Mouse (Mus musculus) limb, embryonic 14.5 days (tissue): ENCODE results near the gene Wnt3. TPM values are rescaled to one million over a fixed set of nuclear protein-coding genes. Genes with fewer than 3 reads are reported as not detected.

Source experiments
- ATAC-seq: fragments of 200-750 bp; cut with Nextera tagmentation; 2 replicates; pipeline ENCODE4 v1.8.0; 2017; ENCODE audit warnings: low read depth, moderate number of reproducible peaks, moderate TSS enrichment; ENCODE audit not compliant: low FRiP score
- DNase-seq: peaks from one replicate; pipeline ENCODE4 v3.0.0-alpha.2; 2015; ENCODE audit warnings: low spot score
- H3K27ac ChIP-seq: fragments of 300-500 bp; sonication (generic); replicated peaks from 2 replicates; pipeline ENCODE4 v1.5.1; 2014; ENCODE audit warnings: low read depth, mild to moderate bottlenecking, low read length, moderate library complexity, mixed read lengths
- H3K27me3 ChIP-seq: fragments of 300-500 bp; sonication (generic); 2 replicates; pipeline ENCODE4 v1.6.1; 2014; ENCODE audit warnings: low read length, mixed read lengths; ENCODE audit not compliant: control insufficient read depth, insufficient read depth
- H3K36me3 ChIP-seq: fragments of 300-500 bp; sonication (generic); 2 replicates; pipeline ENCODE4 v1.6.1; 2014; ENCODE audit warnings: mild to moderate bottlenecking, low read length, moderate library complexity, mixed read lengths; ENCODE audit not compliant: control insufficient read depth, insufficient read depth
- H3K4me1 ChIP-seq: fragments of 300-500 bp; sonication (generic); 2 replicates; pipeline ENCODE4 v1.6.1; 2014; ENCODE audit warnings: antibody characterized with exemption, low read length, mixed read lengths; ENCODE audit not compliant: control insufficient read depth, insufficient read depth
- H3K4me2 ChIP-seq: fragments of 300-500 bp; sonication (generic); replicated peaks from 2 replicates; pipeline ENCODE4 v1.6.1; 2014; ENCODE audit warnings: low read depth, mild to moderate bottlenecking, low read length, moderate library complexity; ENCODE audit not compliant: severe bottlenecking
- H3K4me3 ChIP-seq: fragments of 300-500 bp; sonication (generic); replicated peaks from 2 replicates; pipeline ENCODE4 v1.5.1; 2014; ENCODE audit warnings: low read length
- H3K9ac ChIP-seq: fragments of 300-500 bp; sonication (generic); 2 replicates; pipeline ENCODE4 v1.6.1; 2014; ENCODE audit warnings: mild to moderate bottlenecking, low read depth, low read length, moderate library complexity; ENCODE audit not compliant: severe bottlenecking
- H3K9me3 ChIP-seq: fragments of 300-500 bp; sonication (generic); 2 replicates; pipeline ENCODE4 v1.6.1; 2016; ENCODE audit warnings: low read length; ENCODE audit not compliant: control insufficient read depth
- POLR2A ChIP-seq: fragments of 200-500 bp; IDR thresholded peaks from 2 replicates; pipeline ENCODE4 v1.8.0; 2012; ENCODE audit warnings: inconsistent platforms, mild to moderate bottlenecking, moderate library complexity, borderline replicate concordance; ENCODE audit not compliant: insufficient read depth, insufficient read length; ENCODE audit errors: extremely low read depth
- WGBS: fragments of 180-500 bp; shearing (Covaris S2); extraction: QIAGEN DNeasy Blood & Tissue Kit; methylation state at CpG from one replicate; pipeline ENCODE4 v1.1.7; 2014; 5-methylcytosine and 5-hydroxymethylcytosine counted together
- polyA plus RNA-seq, 2 experiments: library from polyadenylated mRNA; depleted of rRNA in 1 of 2; stranded (reverse) in 1 of 2; unstranded in 1 of 2; fragments of >200 nt; fragmentation: Nextera tagmentation in 1 of 2; extraction: Ambion mirVana in 1 of 2; gene quantifications; 2 replicates each; pipeline versions ENCODE4 v1.2.1 to v1.2.3; 2012 to 2014

Wnt3 gene
- polyA plus RNA-seq, 2 experiments, result 11.9 to 19.1 TPM

GRCm38 (mm10) chr11:103763410-103764163, 10.4 kb upstream of the Wnt3 start:
- DNase-seq, result peak; percentile 67
- H3K4me2 ChIP-seq, result no peak overlapping the region
- no peak for TF ChIP-seq POLR2A
- H3K36me3 ChIP-seq, result no peaks in the 10 kb centered on the region
- WGBS, result 22% methylated on average over 10 of the region's 10 CpGs
- no peaks in the 10 kb centered on the region for H3K27me3 ChIP-seq
- H3K4me3 ChIP-seq, result no peak overlapping the region
- H3K9ac ChIP-seq, result no peak overlapping the region
- no peak overlapping the region for H3K27ac ChIP-seq
- no peak for ATAC-seq
- H3K9me3 ChIP-seq, result no peaks in the 10 kb centered on the region
- H3K4me1 ChIP-seq, result no peaks in the 10 kb centered on the region

- H3K27ac ChIP-seq, result no peak overlapping the region
- H3K27me3 ChIP-seq, result peaks cover under 1% of the 10 kb centered on the region; the same call in 1 of the 2 replicates
- DNase-seq (no peak), ATAC-seq (no peak)
- WGBS, result 64% methylated on average over 6 of the region's 6 CpGs
- no peak for TF ChIP-seq POLR2A
- no peak overlapping the region for H3K4me3 ChIP-seq
- no peaks in the 10 kb centered on the region for H3K4me1 ChIP-seq
- H3K9me3 ChIP-seq, result no peaks in the 10 kb centered on the region
- H3K4me2 ChIP-seq, result no peak overlapping the region
- no peak overlapping the region for H3K9ac ChIP-seq
- no peaks in the 10 kb centered on the region for H3K36me3 ChIP-seq
Measured at GRCm38 (mm10) chr11:103764601-103765000, 9.3 kb upstream of the Wnt3 start.

GRCm38 (mm10) chr11:103765556-103766011, 8.4 kb upstream of the Wnt3 start:
- no peak for TF ChIP-seq POLR2A
- WGBS, result 12% methylated on average over 5 of the region's 6 CpGs
- H3K4me3 ChIP-seq, result no peak overlapping the region
- no peak overlapping the region for H3K4me2 ChIP-seq
- no peaks in the 10 kb centered on the region for H3K9me3 ChIP-seq
- DNase-seq (no peak), ATAC-seq (no peak)
- peaks cover 11% of the 10 kb centered on the region for H3K27me3 ChIP-seq
- H3K9ac ChIP-seq, result no peak overlapping the region
- H3K27ac ChIP-seq, result no peak overlapping the region
- no peaks in the 10 kb centered on the region for H3K4me1 ChIP-seq
- no peaks in the 10 kb centered on the region for H3K36me3 ChIP-seq

- no peak for TF ChIP-seq POLR2A
- DNase-seq (no peak), ATAC-seq (no peak)
- 0 out of 2 replicates have a peak, but pooled peaks cover 3% of the 10 kb centered on the region for H3K4me1 ChIP-seq
- H3K27me3 ChIP-seq, result peaks cover 67% of the 10 kb centered on the region
- no peaks in the 10 kb centered on the region for H3K36me3 ChIP-seq
- H3K4me2 ChIP-seq, result 0 out of 2 replicates have a peak overlapping the region, but pooled peaks have one; percentile 17
- no peak overlapping the region for H3K4me3 ChIP-seq
- 2% methylated on average over 19 of the region's 19 CpGs for WGBS
- no peaks in the 10 kb centered on the region for H3K9me3 ChIP-seq
- no peak overlapping the region for H3K27ac ChIP-seq
- H3K9ac ChIP-seq, result no peak overlapping the region
Measured at GRCm38 (mm10) chr11:103771160-103771817, 2.7 kb upstream of the Wnt3 start.

DNA sequence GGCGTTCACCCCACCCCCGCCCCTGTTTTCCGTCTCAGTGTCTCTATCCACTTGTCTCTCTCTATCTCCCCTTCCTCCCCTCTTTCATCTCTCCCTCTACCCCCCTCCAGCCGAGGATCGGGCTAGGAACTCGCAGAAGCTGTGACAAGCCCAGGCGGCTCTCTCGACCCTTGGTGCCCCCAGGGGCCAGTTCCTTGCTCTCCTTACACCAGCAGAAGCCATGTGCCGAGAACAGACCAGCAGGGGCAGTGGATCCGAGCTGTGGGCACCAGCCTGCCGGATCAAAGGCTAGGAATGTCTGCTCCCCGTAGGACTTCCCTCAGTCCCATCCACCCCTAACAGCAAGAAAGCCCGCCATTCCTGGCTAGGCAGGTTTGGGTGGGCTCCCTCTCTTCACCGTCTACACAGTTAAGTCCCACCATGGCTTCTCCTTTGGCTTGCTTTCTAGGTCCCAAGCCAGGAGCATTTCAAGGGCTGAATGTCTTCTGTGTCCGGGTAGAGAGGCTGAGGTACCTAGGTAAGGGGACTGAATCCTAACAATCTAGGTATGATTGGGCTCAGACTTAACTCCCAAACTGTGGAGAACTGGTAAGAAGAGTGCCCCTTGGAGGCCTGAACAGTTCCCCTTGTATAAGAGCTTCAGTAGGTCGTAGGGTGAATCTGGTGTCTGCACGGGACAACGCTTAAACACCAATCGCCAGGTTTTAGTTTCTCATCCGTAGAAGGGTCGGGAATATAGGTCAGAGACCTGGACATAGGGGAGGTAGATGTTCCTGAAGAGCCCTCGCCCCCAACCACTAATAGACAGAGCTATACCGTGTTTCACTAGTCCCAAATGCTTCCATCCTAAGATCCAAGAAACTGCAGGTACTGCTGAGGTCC, 1.2 kb upstream of the Wnt3 start:
- WGBS, result 1% methylated on average over 23 of the region's 23 CpGs

More for the DNA sequence above, 1.2 kb upstream of the Wnt3 start:
- Histone ChIP-seq H3K27ac (no peak overlapping the region), H3K9me3 (no peaks in the 10 kb centered on the region), H3K4me2 (peak overlapping the region; percentile 52), H3K36me3 (no peaks in the 10 kb centered on the region), H3K27me3 (peaks cover 77% of the 10 kb centered on the region), H3K9ac (peak overlapping the region; percentile 21; the same call in 1 of the 2 replicates), H3K4me1 (0 out of 2 replicates have a peak, but pooled peaks cover 3% of the 10 kb centered on the region), H3K4me3 (peak overlapping the region; percentile 32)
- no peak for ATAC-seq
- DNase-seq, result no peak
- TF ChIP-seq POLR2A, result no peak
